Comparison of ENCODE assay signal across 10 mouse cellular contexts in the genomic region with DNA sequence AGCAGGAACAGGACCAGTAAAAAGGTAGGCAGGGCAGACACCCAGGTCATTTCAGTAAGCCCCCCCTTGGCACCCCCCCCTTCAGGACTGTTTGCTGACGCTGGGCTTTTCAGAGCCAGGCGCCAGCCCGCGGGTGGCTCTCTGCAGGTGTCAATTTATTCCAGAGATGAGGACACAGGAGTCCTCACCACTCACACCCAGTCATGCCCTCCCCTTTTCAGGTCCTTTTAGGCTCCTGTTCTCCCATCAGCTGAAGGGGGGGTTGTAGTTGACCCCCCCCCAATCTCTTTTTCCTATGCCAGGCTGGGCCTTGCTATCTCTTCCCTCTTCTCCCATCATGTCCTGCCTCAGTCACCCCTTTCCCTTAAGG. TPM values are rescaled to one million over a fixed set of nuclear protein-coding genes. Genes with fewer than 3 reads are reported as not detected.
DNase-seq lines count a peak whose midpoint lies in the region; ATAC-seq lines count a peak whose summit lies in the region.
"Had no signal": no experiment of that assay in that cellular context is flagged by ENCODE, and none has a peak within 500 bp of the region (broad histone marks: within the 10 kb centered on the region; RNA-seq: fewer than 3 reads in every experiment).

No protein-coding gene starts in this region.

- DNase-seq in kidney, postnatal 36 days = no peak
- no peak for DNase-seq in intestine, embryonic 14.5 days (ENCODE audit: low spot score)
- no peak for DNase-seq in layer of hippocampus, adult 8-10 months (ENCODE audit: low spot score in 2 of 2)
- DNase-seq in urinary bladder, postnatal 36 days (ENCODE audit: low spot score in 2 of 2) = no peak
- no peak for DNase-seq in lung, postnatal 14 days

- no peak overlapping the region for H3K9ac ChIP-seq in kidney, embryonic 15.5 days
- peak overlapping the region; percentile 78; the same call in 1 of the 2 replicates for H3K9ac ChIP-seq in embryonic facial prominence, embryonic 15.5 days
- no peak overlapping the region for H3K9ac ChIP-seq in intestine, embryonic 14.5 days (ENCODE audit: low read length)
- H3K9ac ChIP-seq in neural tube, embryonic 14.5 days (replicated peaks; ENCODE audit: low read depth, low read length) = peak overlapping the region; percentile 93

- H3K36me3 ChIP-seq in kidney, embryonic 15.5 days = peaks cover 25% of the 10 kb centered on the region; the same call in 1 of the 2 replicates
- peaks cover 16% of the 10 kb centered on the region for H3K36me3 ChIP-seq in embryonic facial prominence, embryonic 15.5 days
- H3K36me3 ChIP-seq in intestine, embryonic 14.5 days (ENCODE audit: control insufficient read depth, insufficient read depth, low read length) = peaks cover 20% of the 10 kb centered on the region
- peaks cover 16% of the 10 kb centered on the region for H3K36me3 ChIP-seq in neural tube, embryonic 14.5 days (ENCODE audit: control insufficient read depth, insufficient read depth, low read length)

- H3K9me3 ChIP-seq in kidney, embryonic 15.5 days (replicated peaks) = no peaks in the 10 kb centered on the region
- no peaks in the 10 kb centered on the region for H3K9me3 ChIP-seq in embryonic facial prominence, embryonic 15.5 days (replicated peaks)
- no peaks in the 10 kb centered on the region for H3K9me3 ChIP-seq in intestine, embryonic 14.5 days (ENCODE audit: control insufficient read depth, low read length)
- H3K9me3 ChIP-seq in neural tube, embryonic 14.5 days (ENCODE audit: control insufficient read depth, low read length) = no peaks in the 10 kb centered on the region

- no peak for ATAC-seq in kidney, embryonic 15.5 days (replicated peaks; ENCODE audit: low FRiP score)
- no peak for ATAC-seq in embryonic facial prominence, embryonic 15.5 days (ENCODE audit: insufficient number of reproducible peaks, low FRiP score, low TSS enrichment, low read depth)
- ATAC-seq in intestine, embryonic 14.5 days (replicated peaks; ENCODE audit: low FRiP score, low TSS enrichment, low read depth) = no peak
- no peak for ATAC-seq in neural tube, embryonic 14.5 days (ENCODE audit: low read depth)

- H3K4me1 ChIP-seq in kidney, embryonic 15.5 days = peaks cover 48% of the 10 kb centered on the region
- peaks cover 49% of the 10 kb centered on the region for H3K4me1 ChIP-seq in embryonic facial prominence, embryonic 15.5 days
- H3K4me1 ChIP-seq in intestine, embryonic 14.5 days (replicated peaks; ENCODE audit: control insufficient read depth, insufficient read depth, low read length) = peaks cover 32% of the 10 kb centered on the region
- peaks cover 29% of the 10 kb centered on the region for H3K4me1 ChIP-seq in neural tube, embryonic 14.5 days (ENCODE audit: control insufficient read depth, insufficient read depth, low read length)

- H3K27me3 ChIP-seq in kidney, embryonic 15.5 days = peaks cover 18% of the 10 kb centered on the region
- no peaks in the 10 kb centered on the region for H3K27me3 ChIP-seq in embryonic facial prominence, embryonic 15.5 days
- no peaks in the 10 kb centered on the region for H3K27me3 ChIP-seq in intestine, embryonic 14.5 days (replicated peaks; ENCODE audit: control insufficient read depth, insufficient read depth, low read length)
- H3K27me3 ChIP-seq in neural tube, embryonic 14.5 days (ENCODE audit: control insufficient read depth, insufficient read depth, low read length) = no peaks in the 10 kb centered on the region

- H3K4me3 ChIP-seq in kidney, embryonic 15.5 days (replicated peaks) = peak overlapping the region; percentile 74
- H3K4me3 ChIP-seq in embryonic facial prominence, embryonic 15.5 days (replicated peaks) = peak overlapping the region; percentile 72
- peak overlapping the region; percentile 79 for H3K4me3 ChIP-seq in intestine, embryonic 14.5 days (ENCODE audit: low read depth, low read length)
- H3K4me3 ChIP-seq in neural tube, embryonic 14.5 days (ENCODE audit: low read depth, low read length) = peak overlapping the region; percentile 92

- peak overlapping the region; percentile 97 for H3K4me2 ChIP-seq in kidney, embryonic 15.5 days
- H3K4me2 ChIP-seq in embryonic facial prominence, embryonic 15.5 days (replicated peaks) = peak overlapping the region; percentile 84
- peak overlapping the region; percentile 77 for H3K4me2 ChIP-seq in intestine, embryonic 14.5 days (ENCODE audit: low read length)
- peak overlapping the region; percentile 98 for H3K4me2 ChIP-seq in neural tube, embryonic 14.5 days (ENCODE audit: low read depth, low read length)

- H3K27ac ChIP-seq in kidney, embryonic 15.5 days = no peak overlapping the region
- peak overlapping the region; percentile 90; the same call in 1 of the 2 replicates for H3K27ac ChIP-seq in embryonic facial prominence, embryonic 15.5 days (replicated peaks)
- H3K27ac ChIP-seq in intestine, embryonic 14.5 days (ENCODE audit: low read depth) = no peak overlapping the region
- peak overlapping the region; percentile 97 for H3K27ac ChIP-seq in neural tube, embryonic 14.5 days (ENCODE audit: low read depth, low read length)
- H3K27ac ChIP-seq: macrophage had no signal

- WGBS in kidney, embryonic 15.5 days = 6% methylated on average over 4 of the region's 4 CpGs
- WGBS in embryonic facial prominence, embryonic 15.5 days = 19% methylated on average over 4 of the region's 4 CpGs
- 19% methylated on average over 4 of the region's 4 CpGs for WGBS in intestine, embryonic 14.5 days
- 4% methylated on average over 4 of the region's 4 CpGs for WGBS in neural tube, embryonic 14.5 days

RNA-seq across cellular contexts. Expression of a gene that starts 1.6 kb away (rescaled TPM):
- polyA plus RNA-seq in kidney, embryonic 15.5 days (2015; fragmentation: Nextera tagmentation; extraction: Ambion mirVana) = 5.6 and 7.6 TPM in 2 replicates
- polyA plus RNA-seq in embryonic facial prominence, embryonic 15.5 days (2015; fragmentation: Nextera tagmentation; extraction: Ambion mirVana) = 10.6 and 11.6 TPM in 2 replicates
- polyA plus RNA-seq in intestine, embryonic 14.5 days (2014; fragmentation: Nextera tagmentation; extraction: Ambion mirVana) = 8.5 TPM in 2 replicates
- 24.2 and 31.3 TPM in 2 replicates for polyA plus RNA-seq in neural tube, embryonic 14.5 days (2014; fragmentation: Nextera tagmentation; extraction: Ambion mirVana)
- total RNA-seq in layer of hippocampus, adult 8-10 months (2022) = 100 to 1,000 TPM; 189 to 200 (median 199) TPM

RNA-seq across cellular contexts. Expression of a gene that starts 2.4 kb away (rescaled TPM):
- 409 and 443 TPM in 2 replicates for polyA plus RNA-seq in kidney, embryonic 15.5 days (2015; fragmentation: Nextera tagmentation; extraction: Ambion mirVana)
- 388 and 399 TPM in 2 replicates for polyA plus RNA-seq in embryonic facial prominence, embryonic 15.5 days (2015; fragmentation: Nextera tagmentation; extraction: Ambion mirVana)
- polyA plus RNA-seq in intestine, embryonic 14.5 days (2014; fragmentation: Nextera tagmentation; extraction: Ambion mirVana) = 436 and 455 TPM in 2 replicates
- polyA plus RNA-seq in neural tube, embryonic 14.5 days (2014; fragmentation: Nextera tagmentation; extraction: Ambion mirVana) = 306 and 377 TPM in 2 replicates
- 100 to 1,000 TPM; 113 to 131 (median 121) TPM for total RNA-seq in layer of hippocampus, adult 8-10 months (2022)

RNA-seq across cellular contexts. Expression of a gene that starts 10.2 kb away (rescaled TPM):
- polyA plus RNA-seq in kidney, embryonic 15.5 days (2015; fragmentation: Nextera tagmentation; extraction: Ambion mirVana) = 96.5 and 105 TPM in 2 replicates
- 126 and 148 TPM in 2 replicates for polyA plus RNA-seq in embryonic facial prominence, embryonic 15.5 days (2015; fragmentation: Nextera tagmentation; extraction: Ambion mirVana)
- polyA plus RNA-seq in intestine, embryonic 14.5 days (2014; fragmentation: Nextera tagmentation; extraction: Ambion mirVana) = 92.1 and 94.4 TPM in 2 replicates
- polyA plus RNA-seq in neural tube, embryonic 14.5 days (2014; fragmentation: Nextera tagmentation; extraction: Ambion mirVana) = 36.3 and 51.8 TPM in 2 replicates
- 10 to 100 TPM; 17.1 to 21.8 (median 20.0) TPM for total RNA-seq in layer of hippocampus, adult 8-10 months (2022)

RNA-seq across cellular contexts. Expression of a gene that starts 14.0 kb away (rescaled TPM):
- 0.14 and 0.32 TPM in 2 replicates for polyA plus RNA-seq in kidney, embryonic 15.5 days (2015; fragmentation: Nextera tagmentation; extraction: Ambion mirVana)
- 0.16 and 0.38 TPM in 2 replicates for polyA plus RNA-seq in embryonic facial prominence, embryonic 15.5 days (2015; fragmentation: Nextera tagmentation; extraction: Ambion mirVana)
- 0.17 TPM in 1 of 2 replicates, not detected in the other for polyA plus RNA-seq in intestine, embryonic 14.5 days (2014; fragmentation: Nextera tagmentation; extraction: Ambion mirVana)
- polyA plus RNA-seq in neural tube, embryonic 14.5 days (2014; fragmentation: Nextera tagmentation; extraction: Ambion mirVana) = 0.35 and 0.40 TPM in 2 replicates
- total RNA-seq in layer of hippocampus, adult 8-10 months (2022) = under 1 TPM in 2 of 4 experiments, not detected in 2; 0.31 to 0.75 TPM
- polyA plus RNA-seq: macrophage; spleen, adult 2 months had no signal

RNA-seq across cellular contexts. Expression of a gene that starts 17.7 kb away (rescaled TPM):
- not detected in 2 replicates for polyA plus RNA-seq in kidney, embryonic 15.5 days (2015; fragmentation: Nextera tagmentation; extraction: Ambion mirVana)
- polyA plus RNA-seq in embryonic facial prominence, embryonic 15.5 days (2015; fragmentation: Nextera tagmentation; extraction: Ambion mirVana) = not detected in 2 replicates
- not detected in 2 replicates for polyA plus RNA-seq in intestine, embryonic 14.5 days (2014; fragmentation: Nextera tagmentation; extraction: Ambion mirVana)
- polyA plus RNA-seq in neural tube, embryonic 14.5 days (2014; fragmentation: Nextera tagmentation; extraction: Ambion mirVana) = 0.16 TPM in 1 of 2 replicates, not detected in the other
- not detected for total RNA-seq in layer of hippocampus, adult 8-10 months (2022)
- polyA plus RNA-seq: macrophage; spleen, adult 2 months had no signal

Comparison
In these comparisons a context has a peak if more than half of its experiments do, and no peak if none do; other contexts are left out.
1. H3K27ac ChIP-seq: peak in embryonic facial prominence, embryonic 15.5 days (single experiment) and neural tube, embryonic 14.5 days (single experiment); none in kidney, embryonic 15.5 days (single experiment) and intestine, embryonic 14.5 days (single experiment).
2. H3K9ac ChIP-seq: peak in embryonic facial prominence, embryonic 15.5 days (single experiment) and neural tube, embryonic 14.5 days (single experiment); none in kidney, embryonic 15.5 days (single experiment) and intestine, embryonic 14.5 days (single experiment).
3. Peak in every context shown above with its lines, with median percentiles within 50 percentile points of each other: H3K4me2 ChIP-seq and H3K4me3 ChIP-seq.